19 mouse cellular contexts compared by ENCODE assay signal in the genomic region with DNA sequence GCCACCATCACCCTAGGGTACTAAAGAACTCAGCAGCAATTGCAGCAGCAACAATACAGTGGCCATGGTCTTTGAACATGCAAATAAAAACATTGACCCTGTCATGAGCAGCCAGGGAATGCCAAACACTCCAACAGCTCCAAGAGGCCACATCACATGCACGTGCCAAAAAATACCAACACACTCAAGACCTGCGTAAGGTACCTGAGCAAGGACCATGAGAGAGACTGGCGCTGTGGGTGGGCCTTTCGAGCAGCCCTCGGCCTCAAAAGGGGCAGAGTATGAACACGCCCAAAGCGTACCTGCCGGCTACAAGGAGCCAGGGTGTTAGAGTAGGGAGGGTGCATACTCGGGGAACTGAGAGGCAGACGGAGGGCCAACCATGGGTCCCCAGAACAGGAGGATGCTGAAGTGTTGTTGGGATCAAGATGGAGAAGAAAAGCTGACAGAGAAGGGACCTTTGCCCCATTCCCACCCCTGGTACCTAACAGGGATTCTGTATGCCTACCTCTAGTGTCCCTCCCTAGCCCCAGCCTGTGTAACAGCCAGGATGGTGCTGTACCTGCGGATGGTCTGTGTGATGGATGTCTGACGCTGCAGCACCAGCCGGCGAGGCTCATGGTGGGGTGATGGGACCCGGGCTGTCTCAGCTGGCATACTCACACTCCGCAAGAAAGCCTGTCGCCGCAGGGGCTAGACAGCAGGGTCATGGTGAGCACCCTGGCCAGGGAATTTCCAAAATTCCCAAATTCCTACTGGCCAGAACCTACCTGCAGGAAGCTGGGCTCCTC. TPM values are rescaled to one million over a fixed set of nuclear protein-coding genes. Genes with fewer than 3 reads are reported as not detected.
DNase-seq lines count a peak whose midpoint lies in the region; ATAC-seq and TF ChIP-seq lines count a peak whose summit lies in the region.
"Had no signal": no experiment of that assay in that cellular context is flagged by ENCODE, and none has a peak within 500 bp of the region (broad histone marks: within the 10 kb centered on the region; RNA-seq: fewer than 3 reads in every experiment).

No protein-coding gene starts in this region.

- H3K9me3 ChIP-seq in lung, postnatal 0 days (ENCODE audit: low read length): no peaks in the 10 kb centered on the region
- H3K9me3 ChIP-seq: forebrain, embryonic 13.5 days; heart, embryonic 10.5 days; hindbrain, embryonic 15.5 days had no signal

- DNase-seq in heart, adult 11 months: peak; percentile 92
- no peak for DNase-seq in heart, postnatal 25 days (ENCODE audit: low spot score)
- DNase-seq in lung, adult 18-20 months: peak; percentile 72 to 76
- DNase-seq in lung, postnatal 14 days: no peak
- DNase-seq in lung, postnatal 0 days (ENCODE audit: low spot score): no peak
- peak; percentile 58 for DNase-seq in lung, postnatal 25 days (ENCODE audit: low spot score)
- DNase-seq in spleen, postnatal 36 days (ENCODE audit: low spot score in 2 of 2): no peak
- DNase-seq: adrenal gland, adult 2 months; adrenal gland, postnatal 36 days; cerebellum, adult 2 months; forebrain, postnatal 0 days; heart, adult 18-20 months; heart, postnatal 10 days had no signal

- 85% methylated on average over 18 of the region's 18 CpGs for WGBS in lung, postnatal 0 days

- H3K4me2 ChIP-seq in lung, postnatal 0 days (replicated peaks; ENCODE audit: low read depth, low read length): no peak overlapping the region
- H3K4me2 ChIP-seq: forebrain, embryonic 13.5 days; hindbrain, embryonic 15.5 days had no signal

- intact Hi-C loops in heart, postnatal 25 days (cut with DNase I): no loop called here

- H3K27me3 ChIP-seq in lung, postnatal 0 days (replicated peaks; ENCODE audit: insufficient read depth, low read length): no peaks in the 10 kb centered on the region
- H3K27me3 ChIP-seq: hindbrain, embryonic 15.5 days had no signal

- no peak overlapping the region for H3K27ac ChIP-seq in lung, postnatal 0 days (ENCODE audit: low read length)
- H3K27ac ChIP-seq: forebrain, embryonic 13.5 days; heart, embryonic 10.5 days; hindbrain, embryonic 15.5 days had no signal

- no peak overlapping the region for H3K9ac ChIP-seq in lung, postnatal 0 days (replicated peaks; ENCODE audit: low read depth)
- H3K9ac ChIP-seq: forebrain, embryonic 13.5 days; forebrain, postnatal 0 days; hindbrain, embryonic 15.5 days had no signal

- no peak for TF ChIP-seq EP300 in lung, postnatal 0 days (IDR thresholded peaks at IDR 0.05)

- H3K36me3 ChIP-seq in lung, postnatal 0 days (ENCODE audit: insufficient read depth, low read length): peaks cover 20% of the 10 kb centered on the region
- H3K36me3 ChIP-seq: hindbrain, embryonic 15.5 days had no signal

- peak; percentile 50 for ATAC-seq in lung, postnatal 0 days
- ATAC-seq: forebrain, embryonic 13.5 days; forebrain, postnatal 0 days had no signal

- TF ChIP-seq CTCF in lung, postnatal 0 days (IDR thresholded peaks at IDR 0.05): no peak

- H3K4me1 ChIP-seq in lung, postnatal 0 days (ENCODE audit: insufficient read depth, low read depth, low read length): peaks cover 12% of the 10 kb centered on the region; the same call in 1 of the 2 replicates

- no peak overlapping the region for H3K4me3 ChIP-seq in lung, postnatal 0 days (ENCODE audit: low read depth, low read length)
- H3K4me3 ChIP-seq: forebrain, embryonic 13.5 days; heart, embryonic 10.5 days; hindbrain, embryonic 15.5 days had no signal

RNA-seq across cellular contexts. Expression of gene Rhbdf1, which starts 6.5 kb away (rescaled TPM):
- total RNA-seq in heart, postnatal 25 days (2021): 10 to 100 TPM; 21.9 to 25.0 TPM
- polyA plus RNA-seq in lung, postnatal 0 days (2015; fragmentation: Nextera tagmentation; extraction: Ambion mirVana): 54.8 and 58.5 TPM in 2 replicates

RNA-seq across cellular contexts. Expression of gene Snrnp25, which starts 10.4 kb away (rescaled TPM):
- total RNA-seq in heart, postnatal 25 days (2021): 10 to 100 TPM; 11.1 to 12.4 TPM
- 18.9 and 20.8 TPM in 2 replicates for polyA plus RNA-seq in lung, postnatal 0 days (2015; fragmentation: Nextera tagmentation; extraction: Ambion mirVana)

RNA-seq across cellular contexts. Expression of gene Mpg, which starts 10.7 kb away (rescaled TPM):
- total RNA-seq in heart, postnatal 25 days (2021): 1 to 10 TPM; 5.1 to 6.0 TPM
- polyA plus RNA-seq in lung, postnatal 0 days (2015; fragmentation: Nextera tagmentation; extraction: Ambion mirVana): 22.9 and 25.9 TPM in 2 replicates

RNA-seq across cellular contexts. Expression of gene Il9r, which starts 15.5 kb away (rescaled TPM):
- not detected for total RNA-seq in heart, postnatal 25 days (2021)
- polyA plus RNA-seq in lung, postnatal 0 days (2015; fragmentation: Nextera tagmentation; extraction: Ambion mirVana): 0.05 TPM in 1 of 2 replicates, not detected in the other
- total RNA-seq: forebrain, postnatal 0 days; gastrocnemius, adult 18-20 months; gastrocnemius, postnatal 36 days had no signal
- polyA plus RNA-seq: adrenal gland, adult 2 months; cerebellum, adult 2 months; forebrain, embryonic 13.5 days; forebrain, postnatal 0 days; heart, embryonic 14.5 days; hindbrain, embryonic 15.5 days had no signal

RNA-seq across cellular contexts. Expression of gene Nprl3, which starts 51.9 kb away (rescaled TPM):
- 10 to 100 TPM; 26.8 to 29.8 TPM for total RNA-seq in heart, postnatal 25 days (2021)
- 33.6 TPM in 2 replicates for polyA plus RNA-seq in lung, postnatal 0 days (2015; fragmentation: Nextera tagmentation; extraction: Ambion mirVana)

Comparison
In these comparisons a context has a peak if more than half of its experiments do, and no peak if none do; other contexts are left out.
1. DNase-seq: peak in heart, adult 11 months (single experiment), lung, adult 18-20 months (2 of 2) and lung, postnatal 25 days (single experiment); none in heart, postnatal 25 days (single experiment), lung, postnatal 14 days (single experiment), lung, postnatal 0 days (single experiment) and spleen, postnatal 36 days (0 of 2).